Mouse (Mus musculus) spleen, adult 2 months (tissue): ENCODE results near the gene Pate2.

Experiments
- CTCF ChIP-seq: fragments of 200-500 bp; IDR thresholded peaks from 2 replicates; pipeline ENCODE4 v1.5.1; 2011; ENCODE audit warnings: mild to moderate bottlenecking, inconsistent platforms; ENCODE audit not compliant: insufficient read depth, insufficient read length, insufficient replicate concordance; ENCODE audit errors: extremely low read depth
- POLR2A ChIP-seq: fragments of 200-500 bp; IDR thresholded peaks from 2 replicates; pipeline ENCODE4 v1.6.1; 2011; ENCODE audit warnings: low read depth, low read length, inconsistent platforms

- TF ChIP-seq POLR2A (no peak), CTCF (no peak)
These were observed 2.1 kb upstream of the Pate2 start for GRCm38 (mm10) chr9:35567995-35568394.
